Mouse (Mus musculus) midbrain, embryonic 16.5 days (tissue): ENCODE results near the gene Scin. TPM values are rescaled to one million over a fixed set of nuclear protein-coding genes. Genes with fewer than 3 reads are reported as not detected.

Source experiments
- polyA plus RNA-seq: library from polyadenylated mRNA; unstranded; fragments of >200 nt; fragmentation: Nextera tagmentation; extraction: Ambion mirVana; gene quantifications from 2 replicates; pipeline ENCODE4 v1.2.1, GENCODE M21; 2015

Gene Scin
- polyA plus RNA-seq, 1 experiment from 2014 or later, result not detected

Other genes starting within 250 kb of the Scin start
- gene Arl4a, start 96.2 kb downstream of the Scin start, polyA plus RNA-seq, result 120 and 134 TPM in 2 replicates
- 0.29 TPM in 1 of 2 replicates, not detected in the other for gene Lsmem1, start 65.3 kb upstream of the Scin start, polyA plus RNA-seq
- 181 and 183 TPM in 2 replicates for gene Ifrd1, start 114.3 kb upstream of the Scin start, polyA plus RNA-seq